Mouse (Mus musculus) forebrain, embryonic 14.5 days (tissue): ENCODE measurements around the gene Krtdap. TPM values are rescaled to one million over a fixed set of nuclear protein-coding genes. Genes with fewer than 3 reads are reported as not detected.

Experiments
- polyA plus RNA-seq: library from polyadenylated mRNA; unstranded; fragments of >200 nt; fragmentation: Nextera tagmentation; extraction: Ambion mirVana; gene quantifications from 2 replicates; pipeline ENCODE4 v1.2.1, GENCODE M21; 2014

Gene Krtdap
- polyA plus RNA-seq, 1 experiment from 2014 or later = not detected

Other genes starting within 250 kb of the Krtdap start
- gene Hspb6, start 235.7 kb upstream of the Krtdap start, polyA plus RNA-seq = 8.6 and 10.1 TPM in 2 replicates
- gene Proser3, start 235.6 kb upstream of the Krtdap start, polyA plus RNA-seq = 6.2 and 7.1 TPM in 2 replicates
- gene Lin37, start 228.1 kb upstream of the Krtdap start, polyA plus RNA-seq = 47.6 and 59.0 TPM in 2 replicates
- gene U2af1l4, start 224.6 kb upstream of the Krtdap start, polyA plus RNA-seq = 132 and 135 TPM in 2 replicates
- 7.0 and 10.7 TPM in 2 replicates for gene Gm49396, start 224.6 kb upstream of the Krtdap start, polyA plus RNA-seq
- 121 and 143 TPM in 2 replicates for gene Psenen, start 224.3 kb upstream of the Krtdap start, polyA plus RNA-seq
- gene Igflr1, start 222.5 kb upstream of the Krtdap start, polyA plus RNA-seq = 1.7 and 6.4 TPM in 2 replicates
- gene Kmt2b, start 199.2 kb upstream of the Krtdap start, polyA plus RNA-seq = 8.7 and 9.6 TPM in 2 replicates
- gene Zbtb32, start 189.0 kb upstream of the Krtdap start, polyA plus RNA-seq = 0.12 and 0.34 TPM in 2 replicates
- 0.20 and 0.25 TPM in 2 replicates for gene Upk1a, start 175.0 kb upstream of the Krtdap start, polyA plus RNA-seq
- gene Cox6b1, start 161.7 kb upstream of the Krtdap start, polyA plus RNA-seq = 909 and 1,141 TPM in 2 replicates
- not detected in 2 replicates for gene Etv2, start 152.0 kb upstream of the Krtdap start, polyA plus RNA-seq
- gene Rbm42, start 137.6 kb upstream of the Krtdap start, polyA plus RNA-seq = 120 and 133 TPM in 2 replicates
- gene Haus5, start 122.9 kb upstream of the Krtdap start, polyA plus RNA-seq = 32.9 and 35.8 TPM in 2 replicates
- not detected in 2 replicates for gene Pmis2, start 116.3 kb upstream of the Krtdap start, polyA plus RNA-seq
- not detected in 2 replicates for gene 2200002J24Rik, start 89.0 kb upstream of the Krtdap start, polyA plus RNA-seq
- gene Atp4a, start 75.7 kb upstream of the Krtdap start, polyA plus RNA-seq = 0.84 and 1.2 TPM in 2 replicates
- gene Tmem147, start 58.4 kb upstream of the Krtdap start, polyA plus RNA-seq = 228 and 286 TPM in 2 replicates
- gene Gapdhs, start 44.2 kb upstream of the Krtdap start, polyA plus RNA-seq = 0.57 and 0.59 TPM in 2 replicates
- 1.3 and 2.0 TPM in 2 replicates for gene Sbsn, start 36.4 kb upstream of the Krtdap start, polyA plus RNA-seq
- gene Dmkn, start 24.1 kb upstream of the Krtdap start, polyA plus RNA-seq = 0.74 and 0.88 TPM in 2 replicates
- gene Ffar2, start 35.9 kb downstream of the Krtdap start, polyA plus RNA-seq = 0.11 and 0.46 TPM in 2 replicates
- gene Ffar3, start 68.3 kb downstream of the Krtdap start, polyA plus RNA-seq = not detected in 2 replicates
- not detected in 2 replicates for gene Ffar1, start 73.7 kb downstream of the Krtdap start, polyA plus RNA-seq
- not detected in 2 replicates for gene Cd22, start 92.4 kb downstream of the Krtdap start, polyA plus RNA-seq
- gene Mag, start 127.0 kb downstream of the Krtdap start, polyA plus RNA-seq = 1.0 and 1.7 TPM in 2 replicates
- gene Hamp2, start 136.8 kb downstream of the Krtdap start, polyA plus RNA-seq = not detected in 2 replicates
- gene Hamp, start 156.1 kb downstream of the Krtdap start, polyA plus RNA-seq = not detected in 2 replicates
- 20.3 and 25.0 TPM in 2 replicates for gene Usf2, start 168.9 kb downstream of the Krtdap start, polyA plus RNA-seq
- gene Lsr, start 185.6 kb downstream of the Krtdap start, polyA plus RNA-seq = 16.8 and 19.2 TPM in 2 replicates
- gene Fam187b, start 185.9 kb downstream of the Krtdap start, polyA plus RNA-seq = 0.20 and 0.35 TPM in 2 replicates